9 mouse cellular contexts compared by ENCODE assay signal in the genomic region with DNA sequence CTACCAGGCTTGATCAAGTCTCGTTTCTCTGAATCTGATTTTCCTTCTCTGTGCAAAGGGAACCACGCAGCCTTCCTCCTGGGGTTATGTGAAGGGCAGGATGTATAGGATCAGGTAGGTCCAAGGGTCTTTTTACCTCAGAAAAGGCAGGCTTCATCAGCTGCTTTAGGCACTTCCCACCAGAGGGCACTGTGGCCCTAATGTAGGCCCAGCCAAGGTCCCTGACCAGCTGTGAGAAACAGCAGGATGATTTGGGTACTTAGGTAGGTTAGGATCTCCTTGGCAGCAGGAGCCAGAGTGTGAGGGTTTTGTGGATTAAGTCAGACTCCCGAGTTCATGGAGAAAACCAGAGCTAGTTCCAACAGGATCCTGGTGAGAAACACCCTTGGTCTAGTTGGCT. TPM values are rescaled to one million over a fixed set of nuclear protein-coding genes. Genes with fewer than 3 reads are reported as not detected.
A peak's percentile ranks its signal among the peaks of the same experiment; 100 is the strongest.
DNase-seq lines count a peak whose midpoint lies in the region; ATAC-seq and TF ChIP-seq lines count a peak whose summit lies in the region.
"Had no signal": no experiment of that assay in that cellular context is flagged by ENCODE, and none has a peak within 500 bp of the region (broad histone marks: within the 10 kb centered on the region; RNA-seq: fewer than 3 reads in every experiment).

No protein-coding gene starts in this region.

- CTCF ChIA-PET in Patski (lab: Charles Lee), result interaction anchor here (1.0 kb wide), 1 partner anchor 144 kb away, joined by 3 read pairs; no protein-coding TSS in a partner anchor

- no peak for ATAC-seq in liver, embryonic 11.5 days (replicated peaks; ENCODE audit: low FRiP score)
- no peak for ATAC-seq in Patski
- ATAC-seq in hindbrain, postnatal 0 days, result peak; percentile 61; the same call in 1 of the 2 replicates
- ATAC-seq in midbrain, embryonic 12.5 days (ENCODE audit: low FRiP score, low read depth), result peak; percentile 41; the same call in 1 of the 2 replicates

- H3K36me3 ChIP-seq in liver, adult 2 months (ENCODE audit: control insufficient read depth, insufficient read depth, low read length), result no peaks in the 10 kb centered on the region
- no peaks in the 10 kb centered on the region for H3K36me3 ChIP-seq in liver, embryonic 11.5 days (ENCODE audit: control insufficient read depth, insufficient read depth, low read length)
- H3K36me3 ChIP-seq in hindbrain, postnatal 0 days (ENCODE audit: insufficient read depth, low read length), result 0 out of 2 replicates have a peak, but pooled peaks cover 8% of the 10 kb centered on the region
- H3K36me3 ChIP-seq in midbrain, embryonic 12.5 days, result peaks cover 16% of the 10 kb centered on the region

- no peaks in the 10 kb centered on the region for H3K27me3 ChIP-seq in liver, adult 2 months (ENCODE audit: control insufficient read depth, insufficient read depth, low read length)
- H3K27me3 ChIP-seq in liver, embryonic 11.5 days (replicated peaks; ENCODE audit: control insufficient read depth, insufficient read depth, low read length), result no peaks in the 10 kb centered on the region
- H3K27me3 ChIP-seq in Patski, result peaks cover 34% of the 10 kb centered on the region
- H3K27me3 ChIP-seq in hindbrain, postnatal 0 days (ENCODE audit: insufficient read depth, low read length), result no peaks in the 10 kb centered on the region
- H3K27me3 ChIP-seq in midbrain, embryonic 12.5 days, result no peaks in the 10 kb centered on the region

- peak; percentile 71 for TF ChIP-seq CTCF in liver, adult 2 months (IDR thresholded peaks at IDR 0.05; ENCODE audit: low read depth, low read length)
- peak; percentile 77 for TF ChIP-seq CTCF in Patski (IDR thresholded peaks at IDR 0.05)
- peak; percentile 88 for TF ChIP-seq CTCF in hindbrain, postnatal 0 days (IDR thresholded peaks at IDR 0.05; ENCODE audit: low read depth)

- in situ Hi-C loops in Patski (cut with MboI; ENCODE audit: low pct_unique_long_range_greater_than_20kb), result loop anchor here (5.0 kb wide), 1 partner anchor 145 kb away; no protein-coding TSS in a partner anchor

- no peak overlapping the region for H3K4me3 ChIP-seq in liver, adult 2 months (ENCODE audit: insufficient read depth, low read depth, low read length)
- H3K4me3 ChIP-seq in liver, embryonic 11.5 days (ENCODE audit: low read depth, low read length), result no peak overlapping the region
- no peak overlapping the region for H3K4me3 ChIP-seq in hindbrain, postnatal 0 days (ENCODE audit: low read length)
- H3K4me3 ChIP-seq in midbrain, embryonic 12.5 days, result no peak overlapping the region
- H3K4me3 ChIP-seq: myocyte had no signal

- POLR2A ChIA-PET in Patski (lab: Charles Lee), result no interaction called here

- H3K79me2 ChIP-seq in liver, adult 2 months (ENCODE audit: control insufficient read depth, insufficient read depth, low read length), result no peaks in the 10 kb centered on the region

- no peak overlapping the region for H3K9ac ChIP-seq in liver, adult 2 months (ENCODE audit: low read depth, low read length)
- no peak overlapping the region for H3K9ac ChIP-seq in liver, embryonic 11.5 days (ENCODE audit: low read depth, low read length)
- H3K9ac ChIP-seq in hindbrain, postnatal 0 days (replicated peaks; ENCODE audit: low read length), result no peak overlapping the region
- no peak overlapping the region for H3K9ac ChIP-seq in midbrain, embryonic 12.5 days (replicated peaks)

- peak; percentile 5 for DNase-seq in liver, adult 2 months (ENCODE audit: extremely low read depth, low read depth, low spot score)
- no peak for DNase-seq in liver, embryonic 11.5 days (ENCODE audit: low spot score)
- no peak for DNase-seq in Patski (ENCODE audit: low read depth, low spot score)
- peak; percentile 75 to 76 for DNase-seq in cerebellum, postnatal 14 days
- peak; percentile 75 for DNase-seq in hindbrain, postnatal 0 days (ENCODE audit: low spot score)
- no peak for DNase-seq in gastrocnemius, postnatal 14 days

- no peaks in the 10 kb centered on the region for H3K4me1 ChIP-seq in liver, adult 2 months (ENCODE audit: control insufficient read depth, insufficient read depth, low read length)
- H3K4me1 ChIP-seq in liver, embryonic 11.5 days (replicated peaks; ENCODE audit: control insufficient read depth, insufficient read depth, low read length), result no peaks in the 10 kb centered on the region
- H3K4me1 ChIP-seq in hindbrain, postnatal 0 days (ENCODE audit: insufficient read depth, low read length), result peaks cover 2% of the 10 kb centered on the region; the same call in 1 of the 2 replicates
- H3K4me1 ChIP-seq in midbrain, embryonic 12.5 days, result no peaks in the 10 kb centered on the region

- intact Hi-C loops in gastrocnemius, postnatal 14 days (cut with DNase I; ENCODE audit: low total_unique reads), result loop anchor here (10.0 kb wide), 1 partner anchor 143 kb away; a partner anchor contains a TSS

- TF ChIP-seq POLR2A in liver, adult 2 months (IDR thresholded peaks at IDR 0.05; ENCODE audit: extremely low read depth, insufficient read depth, low read length), result no peak

- 14% methylated on average over 3 of the region's 3 CpGs for WGBS in liver, adult 2 months
- 8% methylated on average over 3 of the region's 3 CpGs for WGBS in liver, embryonic 11.5 days
- WGBS in hindbrain, postnatal 0 days, result 17% methylated on average over 3 of the region's 3 CpGs
- WGBS in midbrain, embryonic 12.5 days, result 9% methylated on average over 3 of the region's 3 CpGs

- no peaks in the 10 kb centered on the region for H3K9me3 ChIP-seq in liver, embryonic 11.5 days (ENCODE audit: control insufficient read depth, low read length)
- H3K9me3 ChIP-seq in hindbrain, postnatal 0 days (ENCODE audit: low read length), result no peaks in the 10 kb centered on the region
- no peaks in the 10 kb centered on the region for H3K9me3 ChIP-seq in midbrain, embryonic 12.5 days

- no peak overlapping the region for H3K4me2 ChIP-seq in liver, embryonic 11.5 days
- no peak overlapping the region for H3K4me2 ChIP-seq in hindbrain, postnatal 0 days (ENCODE audit: low read depth, low read length)
- H3K4me2 ChIP-seq in midbrain, embryonic 12.5 days (replicated peaks), result no peak overlapping the region

- no peak overlapping the region for H3K27ac ChIP-seq in liver, adult 2 months (replicated peaks; ENCODE audit: insufficient read depth, low read depth, low read length)
- no peak overlapping the region for H3K27ac ChIP-seq in liver, embryonic 11.5 days (ENCODE audit: low read depth, low read length)
- H3K27ac ChIP-seq in hindbrain, postnatal 0 days, result no peak overlapping the region
- no peak overlapping the region for H3K27ac ChIP-seq in midbrain, embryonic 12.5 days (replicated peaks)

RNA-seq across cellular contexts. Expression of a gene that starts 7.4 kb away (rescaled TPM):
- total RNA-seq in liver, adult 2 months (2014; rRNA removed), result 0.13 TPM in 1 of 2 replicates, not detected in the other
- 0.06 TPM in 1 of 2 replicates, not detected in the other for polyA plus RNA-seq in liver, adult 2 months (2012; rRNA removed)
- polyA plus RNA-seq in liver, embryonic 11.5 days (2014; fragmentation: Nextera tagmentation; extraction: Ambion mirVana), result 2.0 and 3.2 TPM in 2 replicates
- not detected for polyA plus RNA-seq in Patski (2021)
- total RNA-seq in hindbrain, postnatal 0 days (2014; rRNA removed), result 177 and 221 TPM in 2 replicates
- 69.8 and 73.1 TPM in 2 replicates for polyA plus RNA-seq in hindbrain, postnatal 0 days (2015; fragmentation: Nextera tagmentation; extraction: Ambion mirVana)
- polyA plus RNA-seq in midbrain, embryonic 12.5 days (2016; fragmentation: Nextera tagmentation; extraction: Ambion mirVana), result 41.8 and 42.5 TPM in 2 replicates
- not detected for total RNA-seq in gastrocnemius, postnatal 14 days (2021)
- polyA plus RNA-seq: myocyte had no signal

RNA-seq across cellular contexts. Expression of a gene that starts 24.0 kb away (rescaled TPM):
- not detected in 2 replicates for total RNA-seq in liver, adult 2 months (2014; rRNA removed)
- not detected in 2 replicates for polyA plus RNA-seq in liver, adult 2 months (2012; rRNA removed)
- not detected in 2 replicates for polyA plus RNA-seq in liver, embryonic 11.5 days (2014; fragmentation: Nextera tagmentation; extraction: Ambion mirVana)
- not detected for polyA plus RNA-seq in Patski (2021)
- not detected in 2 replicates for total RNA-seq in hindbrain, postnatal 0 days (2014; rRNA removed)
- not detected in 2 replicates for polyA plus RNA-seq in hindbrain, postnatal 0 days (2015; fragmentation: Nextera tagmentation; extraction: Ambion mirVana)
- not detected in 2 replicates for polyA plus RNA-seq in midbrain, embryonic 12.5 days (2016; fragmentation: Nextera tagmentation; extraction: Ambion mirVana)
- total RNA-seq in gastrocnemius, postnatal 14 days (2021), result not detected
- polyA plus RNA-seq: myocyte had no signal

RNA-seq across cellular contexts. Expression of a gene that starts 28.4 kb away (rescaled TPM):
- 1.5 and 3.2 TPM in 2 replicates for total RNA-seq in liver, adult 2 months (2014; rRNA removed)
- 4.5 and 7.8 TPM in 2 replicates for polyA plus RNA-seq in liver, adult 2 months (2012; rRNA removed)
- 51.4 and 51.8 TPM in 2 replicates for polyA plus RNA-seq in liver, embryonic 11.5 days (2014; fragmentation: Nextera tagmentation; extraction: Ambion mirVana)
- polyA plus RNA-seq in Patski (2021), result 42.4 TPM
- total RNA-seq in hindbrain, postnatal 0 days (2014; rRNA removed), result 57.9 and 94.0 TPM in 2 replicates
- 50.6 and 56.8 TPM in 2 replicates for polyA plus RNA-seq in hindbrain, postnatal 0 days (2015; fragmentation: Nextera tagmentation; extraction: Ambion mirVana)
- polyA plus RNA-seq in midbrain, embryonic 12.5 days (2016; fragmentation: Nextera tagmentation; extraction: Ambion mirVana), result 44.9 and 45.3 TPM in 2 replicates
- 1 to 10 TPM; 5.1 to 6.5 TPM for total RNA-seq in gastrocnemius, postnatal 14 days (2021)

RNA-seq across cellular contexts. Expression of a gene that starts 40.9 kb away (rescaled TPM):
- not detected in 2 replicates for total RNA-seq in liver, adult 2 months (2014; rRNA removed)
- polyA plus RNA-seq in liver, adult 2 months (2012; rRNA removed), result not detected in 2 replicates
- 0.03 and 0.06 TPM in 2 replicates for polyA plus RNA-seq in liver, embryonic 11.5 days (2014; fragmentation: Nextera tagmentation; extraction: Ambion mirVana)
- not detected for polyA plus RNA-seq in Patski (2021)
- total RNA-seq in hindbrain, postnatal 0 days (2014; rRNA removed), result 49.2 and 55.2 TPM in 2 replicates
- polyA plus RNA-seq in hindbrain, postnatal 0 days (2015; fragmentation: Nextera tagmentation; extraction: Ambion mirVana), result 10.1 and 11.4 TPM in 2 replicates
- polyA plus RNA-seq in midbrain, embryonic 12.5 days (2016; fragmentation: Nextera tagmentation; extraction: Ambion mirVana), result 66.4 and 76.0 TPM in 2 replicates
- not detected for total RNA-seq in gastrocnemius, postnatal 14 days (2021)
- polyA plus RNA-seq: gonadal fat pad, adult 2 months had no signal

RNA-seq across cellular contexts. Expression of a gene that starts 42.1 kb away (rescaled TPM):
- total RNA-seq in liver, adult 2 months (2014; rRNA removed), result 1.1 and 1.4 TPM in 2 replicates
- 1.8 and 2.8 TPM in 2 replicates for polyA plus RNA-seq in liver, adult 2 months (2012; rRNA removed)
- 8.1 and 12.1 TPM in 2 replicates for polyA plus RNA-seq in liver, embryonic 11.5 days (2014; fragmentation: Nextera tagmentation; extraction: Ambion mirVana)
- polyA plus RNA-seq in Patski (2021), result 22.9 TPM
- 37.2 and 50.2 TPM in 2 replicates for total RNA-seq in hindbrain, postnatal 0 days (2014; rRNA removed)
- polyA plus RNA-seq in hindbrain, postnatal 0 days (2015; fragmentation: Nextera tagmentation; extraction: Ambion mirVana), result 48.7 and 54.3 TPM in 2 replicates
- polyA plus RNA-seq in midbrain, embryonic 12.5 days (2016; fragmentation: Nextera tagmentation; extraction: Ambion mirVana), result 21.1 and 23.3 TPM in 2 replicates
- total RNA-seq in gastrocnemius, postnatal 14 days (2021), result 1 to 10 TPM; 4.2 to 6.0 TPM

Comparison
In these comparisons a context has a peak if more than half of its experiments do, and no peak if none do; other contexts are left out.
1. DNase-seq: peak in liver, adult 2 months (single experiment), cerebellum, postnatal 14 days (2 of 2) and hindbrain, postnatal 0 days (single experiment); none in liver, embryonic 11.5 days (single experiment), Patski (single experiment) and gastrocnemius, postnatal 14 days (single experiment).
2. ATAC-seq: peak in hindbrain, postnatal 0 days (single experiment) and midbrain, embryonic 12.5 days (single experiment); none in liver, embryonic 11.5 days (single experiment) and Patski (single experiment).
3. RNA of a gene that starts 7.4 kb away (polyA plus RNA-seq): 69.8 to 73.1 TPM in hindbrain, postnatal 0 days and 41.8 to 42.5 TPM in midbrain, embryonic 12.5 days; 2.0 to 3.2 TPM in liver, embryonic 11.5 days, 0.06 TPM in liver, adult 2 months and not detected in Patski (single experiment); every median in the first group is over 10 times any median in the second.
4. Peak in every context shown above with its lines, with median percentiles within 50 percentile points of each other: CTCF ChIP-seq.